Mouse (Mus musculus) lung, adult 2 months (tissue): ENCODE measurements around the gene Bcl3. TPM values are rescaled to one million over a fixed set of nuclear protein-coding genes. Genes with fewer than 3 reads are reported as not detected.
"Not testable (repeated sequence)": the region's sequence is repeated elsewhere in the genome, so short reads cannot be mapped to it uniquely, and the experiment has no call there.

Experiments used
- DNase-seq: peaks from one replicate; pipeline ENCODE4 v3.0.0; 2022
- H3K4me1 ChIP-seq: fragments of 200-500 bp; 2 replicates; pipeline ENCODE4 v1.6.1; 2011; ENCODE audit warnings: low read length; ENCODE audit not compliant: control insufficient read depth, insufficient read depth
- H3K4me3 ChIP-seq: fragments of 200-500 bp; replicated peaks from 2 replicates; pipeline ENCODE3; 2011; ENCODE audit warnings: low read depth, mild to moderate bottlenecking, control low read depth, low read length; ENCODE audit errors: extremely low read depth
- CTCF ChIP-seq: fragments of 200-500 bp; IDR thresholded peaks from 2 replicates; pipeline ENCODE4 v1.5.1; 2011; ENCODE audit warnings: mild to moderate bottlenecking, low read length, control low read depth; ENCODE audit not compliant: insufficient read depth
- POLR2A ChIP-seq: fragments of 200-500 bp; IDR thresholded peaks from 2 replicates; pipeline ENCODE4 v1.6.1; 2011; ENCODE audit warnings: low read depth, mild to moderate bottlenecking, control low read depth, low read length, borderline replicate concordance; ENCODE audit errors: extremely low read depth
- WGBS: fragments of 180-500 bp; shearing (Covaris S2); methylation state at CpG from one replicate; pipeline ENCODE4 v1.1.7; 2018; 5-methylcytosine and 5-hydroxymethylcytosine counted together
- polyA plus RNA-seq: library from polyadenylated mRNA; depleted of rRNA; stranded (reverse); fragments of >200 nt; gene quantifications from 2 replicates; pipeline ENCODE4 v1.2.3, GENCODE M21; 2012

Gene Bcl3
- polyA plus RNA-seq, 1 experiment: 38.7 TPM

DNA sequence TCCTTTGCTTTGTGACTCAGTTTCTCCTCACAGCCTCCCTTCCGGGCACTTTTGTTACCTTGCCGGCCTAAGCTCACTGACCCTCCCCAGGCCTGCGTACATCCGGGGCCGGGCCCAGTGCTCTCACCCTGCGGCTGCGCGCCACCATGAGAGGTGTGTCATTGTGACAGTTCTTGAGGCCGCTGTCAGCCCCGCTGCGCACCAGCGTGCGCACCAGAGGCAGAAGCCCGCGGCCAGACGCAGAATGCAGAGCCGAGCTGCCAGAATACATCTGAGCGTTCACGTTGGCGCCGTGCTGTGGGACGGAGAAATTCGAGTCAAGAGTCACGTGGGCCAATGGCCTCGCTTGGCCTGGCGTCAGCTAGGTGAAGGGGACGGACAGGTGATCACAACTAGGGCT is 13.2 kb downstream of the Bcl3 start:
- TF ChIP-seq CTCF: no peak
- no peak for TF ChIP-seq POLR2A
- no peak for DNase-seq
- Histone ChIP-seq H3K4me1 (no peaks in the 10 kb centered on the region), H3K4me3 (no peak overlapping the region)
- 51% methylated on average over 27 of the region's 27 CpGs for WGBS

DNA sequence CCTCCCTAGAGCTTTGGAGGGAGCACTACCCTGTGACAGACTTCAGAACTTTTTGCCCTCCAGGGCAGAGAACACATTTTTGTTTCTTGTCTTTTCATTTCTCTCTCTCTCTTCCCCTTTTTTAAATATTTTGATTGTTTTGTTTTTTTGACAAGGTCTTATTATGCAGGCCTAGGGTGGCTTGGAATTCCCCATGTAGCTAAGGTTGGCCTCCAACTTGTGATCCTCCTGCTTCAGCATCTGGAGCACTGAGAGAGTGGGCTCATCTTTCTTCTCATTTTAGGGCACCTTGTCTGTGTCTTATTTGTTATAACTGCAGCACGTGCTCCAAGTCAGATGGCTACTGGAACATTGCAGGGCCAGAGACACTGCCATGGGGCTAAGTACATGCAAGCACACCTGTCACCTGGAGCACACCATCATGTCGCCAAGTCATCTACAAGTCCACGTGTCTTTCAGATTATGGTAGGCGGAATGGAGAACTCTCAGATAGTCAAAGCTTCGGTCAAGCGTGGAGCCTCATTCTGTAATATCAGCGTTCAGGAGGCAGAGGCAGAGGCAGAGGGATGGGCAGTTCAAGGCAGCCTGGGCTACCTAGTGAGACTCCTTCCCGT is 16.1 kb downstream of the Bcl3 start:
- WGBS: 85% methylated on average over 8 of the region's 8 CpGs
- Histone ChIP-seq H3K4me3 (no peak overlapping the region), H3K4me1 (no peaks in the 10 kb centered on the region)
- TF ChIP-seq POLR2A (no peak), CTCF (no peak)
- DNase-seq: no peak

DNA sequence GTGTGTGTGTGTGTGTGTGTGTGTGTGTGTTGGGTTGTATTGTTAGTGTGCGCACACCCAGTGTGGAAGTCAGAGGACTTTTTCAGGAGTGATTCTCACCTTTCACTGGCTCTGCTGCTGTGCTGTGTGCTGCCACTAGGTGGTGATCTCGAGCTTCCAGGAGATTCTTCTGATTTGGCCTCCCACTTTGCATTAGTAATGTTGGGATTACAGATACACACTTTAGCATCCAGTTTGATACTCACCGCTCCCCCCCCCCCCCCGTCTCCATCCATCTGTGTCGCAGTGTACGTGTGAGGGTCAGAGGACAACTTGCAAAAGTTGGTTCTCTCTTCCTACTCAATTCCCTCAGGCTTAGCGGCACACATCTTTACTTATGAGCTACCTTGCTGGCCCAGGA is 19.6 kb downstream of the Bcl3 start:
- no peak overlapping the region for H3K4me3 ChIP-seq
- 18% methylated on average over 7 of the region's 7 CpGs for WGBS

GRCm38 (mm10) chr7:19800764-19801163 is 21.8 kb downstream of the Bcl3 start:
- H3K4me3 ChIP-seq: no peak overlapping the region
- DNase-seq: peak; percentile 43
- no peaks in the 10 kb centered on the region for H3K4me1 ChIP-seq
- WGBS: 12% methylated on average over 2 of the region's 2 CpGs
- peak; percentile 85 for TF ChIP-seq CTCF
- no peak for TF ChIP-seq POLR2A

More for the DNA sequence above, 19.6 kb downstream of the Bcl3 start:
- peak; percentile 82 for DNase-seq
- H3K4me1 ChIP-seq: no peaks in the 10 kb centered on the region
- TF ChIP-seq POLR2A (no peak), CTCF (peak; percentile 99)

GRCm38 (mm10) chr7:19796697-19797588 is 25.6 kb downstream of the Bcl3 start, which contains the start of gene Cblc:
TSS of gene Cblc (minus strand) at chr7:19796809.
- H3K4me3 ChIP-seq: peak within 1 kb of the TSS; percentile 46
- TF ChIP-seq CTCF: peak; percentile 75
- TF ChIP-seq POLR2A: peak; percentile 60; the same call in 1 of the 2 replicates
- H3K4me1 ChIP-seq: no peaks in the 10 kb centered on the region
- DNase-seq: peak; percentile 92
- 5% methylated on average over 32 of the region's 32 CpGs for WGBS

GRCm38 (mm10) chr7:19796254-19796653 is 26.3 kb downstream of the Bcl3 start:
- no peaks in the 10 kb centered on the region for H3K4me1 ChIP-seq
- 12% methylated on average over 18 of the region's 18 CpGs for WGBS
- TF ChIP-seq CTCF (no peak), POLR2A (no peak)
- H3K4me3 ChIP-seq: peak overlapping the region; percentile 46
- DNase-seq: no peak

DNA sequence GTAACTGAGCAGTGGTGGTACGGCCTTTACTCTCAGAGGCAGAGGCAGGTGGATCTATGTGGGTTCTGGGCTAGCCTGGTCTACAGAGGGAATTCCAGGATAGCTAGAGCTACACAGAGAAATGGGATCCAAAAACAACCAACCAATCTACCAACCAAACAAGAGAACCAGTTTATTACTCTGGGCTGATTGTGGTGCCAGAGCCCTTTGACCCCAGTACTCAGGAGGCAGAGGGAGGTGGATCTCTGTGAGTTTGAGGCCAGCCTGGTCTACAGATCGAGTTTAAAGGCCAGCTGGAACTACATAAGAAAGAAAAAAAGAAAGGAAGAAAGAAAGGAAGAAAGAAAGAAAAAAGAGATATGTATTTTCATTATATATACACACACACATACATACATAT is 27.3 kb downstream of the Bcl3 start:
- TF ChIP-seq POLR2A: no peak
- no peak for TF ChIP-seq CTCF
- WGBS: 58% methylated on average over 2 of the region's 2 CpGs
- no peaks in the 10 kb centered on the region for H3K4me1 ChIP-seq
- DNase-seq: no peak
- H3K4me3 ChIP-seq: no peak overlapping the region

- no peak overlapping the region for H3K4me3 ChIP-seq
- TF ChIP-seq POLR2A: no peak
- no peak for TF ChIP-seq CTCF
- 0 out of 2 replicates have a peak, but pooled peaks cover 2% of the 10 kb centered on the region for H3K4me1 ChIP-seq
- DNase-seq: no peak
- WGBS: 66% methylated on average over 19 of the region's 19 CpGs
These were observed 29.6 kb downstream of the Bcl3 start for GRCm38 (mm10) chr7:19792701-19793630.

DNA sequence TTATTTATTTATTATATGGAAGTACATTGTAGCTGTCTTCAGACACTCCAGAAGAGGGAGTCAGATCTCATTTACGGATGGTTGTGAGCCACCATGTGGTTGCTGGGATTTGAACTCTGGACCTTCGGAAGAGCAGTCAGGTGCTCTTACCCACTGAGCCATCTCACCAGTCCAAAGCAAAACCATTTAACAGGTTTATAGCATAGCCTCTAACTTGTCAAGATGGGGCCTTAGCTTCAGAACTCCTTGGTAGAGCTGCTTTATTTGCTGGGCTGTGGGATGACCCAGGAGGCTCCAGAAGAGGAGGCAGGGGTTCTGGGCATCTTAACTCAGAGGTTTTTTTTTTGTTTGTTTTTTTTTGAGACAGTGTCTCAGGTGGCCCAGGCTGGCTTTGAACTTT is 31.1 kb downstream of the Bcl3 start:
- not testable (repeated sequence) for H3K4me1 ChIP-seq, DNase-seq, H3K4me3 ChIP-seq
- WGBS: 92% methylated on average over 2 of the region's 2 CpGs
